Mouse (Mus musculus): ENCODE measurements around the gene Gm3106. TPM values are rescaled to one million over a fixed set of nuclear protein-coding genes. Genes with fewer than 3 reads are reported as not detected.
"Not testable (repeated sequence)": the region's sequence is repeated elsewhere in the genome, so short reads cannot be mapped to it uniquely, and the experiment has no call there.

Gene Gm3106
- total RNA-seq (2014; rRNA removed) (not detected in 2 replicates), polyA plus RNA-seq (2015; fragmentation: Nextera tagmentation; extraction: Ambion mirVana) (not detected in 2 replicates)

- not testable (repeated sequence) for H3K4me3 ChIP-seq (ENCODE audit: low read depth, low read length); H3K4me2 ChIP-seq (ENCODE audit: low read depth); H3K4me1 ChIP-seq (ENCODE audit: insufficient read depth); ATAC-seq; H3K27me3 ChIP-seq (ENCODE audit: insufficient read depth, low read length); H3K9ac ChIP-seq; H3K9me3 ChIP-seq (ENCODE audit: low read length); H3K36me3 ChIP-seq (ENCODE audit: insufficient read depth); H3K27ac ChIP-seq (ENCODE audit: low read depth, low read length); DNase-seq
- WGBS: no CpG with 5 or more reads among the region's 2 CpGs
Measured at GRCm38 (mm10) chr5:94217705-94218104, at the start of gene Gm3106. Gm3106 (plus strand) TSS chr5:94218005.

Other genes starting within 250 kb of the Gm3106 start
- gene BC061212, start 147.5 kb upstream of the Gm3106 start, total RNA-seq (2014; rRNA removed): not detected in 2 replicates
- gene BC061212, start 147.5 kb upstream of the Gm3106 start, polyA plus RNA-seq (2015; fragmentation: Nextera tagmentation; extraction: Ambion mirVana): not detected in 2 replicates
- not detected in 2 replicates for gene Gm6351, start 141.6 kb upstream of the Gm3106 start, total RNA-seq (2014; rRNA removed)
- not detected in 2 replicates for gene Gm6351, start 141.6 kb upstream of the Gm3106 start, polyA plus RNA-seq (2015; fragmentation: Nextera tagmentation; extraction: Ambion mirVana)
- not detected in 2 replicates for gene A430089I19Rik, start 88.8 kb downstream of the Gm3106 start, total RNA-seq (2014; rRNA removed)
- gene A430089I19Rik, start 88.8 kb downstream of the Gm3106 start, polyA plus RNA-seq (2015; fragmentation: Nextera tagmentation; extraction: Ambion mirVana): not detected in 2 replicates
- not detected in 2 replicates for gene Gm6502, start 96.4 kb downstream of the Gm3106 start, total RNA-seq (2014; rRNA removed)
- not detected in 2 replicates for gene Gm6502, start 96.4 kb downstream of the Gm3106 start, polyA plus RNA-seq (2015; fragmentation: Nextera tagmentation; extraction: Ambion mirVana)
- not detected in 2 replicates for gene AA792892, start 121.7 kb downstream of the Gm3106 start, total RNA-seq (2014; rRNA removed)
- not detected in 2 replicates for gene AA792892, start 121.7 kb downstream of the Gm3106 start, polyA plus RNA-seq (2015; fragmentation: Nextera tagmentation; extraction: Ambion mirVana)
- not detected in 2 replicates for gene Gm7682, start 227.8 kb downstream of the Gm3106 start, total RNA-seq (2014; rRNA removed)
- gene Gm7682, start 227.8 kb downstream of the Gm3106 start, polyA plus RNA-seq (2015; fragmentation: Nextera tagmentation; extraction: Ambion mirVana): not detected in 2 replicates